Mouse (Mus musculus) embryo, embryonic 10 days (tissue): ENCODE results near the gene Sulf2.
A peak's percentile ranks its signal among the peaks of the same experiment; 100 is the strongest.

Source experiments
- DNase-seq: peaks from one replicate; pipeline ENCODE4 v3.0.0-alpha.2; 2015; ENCODE audit warnings: low spot score

Sulf2 gene

DNA sequence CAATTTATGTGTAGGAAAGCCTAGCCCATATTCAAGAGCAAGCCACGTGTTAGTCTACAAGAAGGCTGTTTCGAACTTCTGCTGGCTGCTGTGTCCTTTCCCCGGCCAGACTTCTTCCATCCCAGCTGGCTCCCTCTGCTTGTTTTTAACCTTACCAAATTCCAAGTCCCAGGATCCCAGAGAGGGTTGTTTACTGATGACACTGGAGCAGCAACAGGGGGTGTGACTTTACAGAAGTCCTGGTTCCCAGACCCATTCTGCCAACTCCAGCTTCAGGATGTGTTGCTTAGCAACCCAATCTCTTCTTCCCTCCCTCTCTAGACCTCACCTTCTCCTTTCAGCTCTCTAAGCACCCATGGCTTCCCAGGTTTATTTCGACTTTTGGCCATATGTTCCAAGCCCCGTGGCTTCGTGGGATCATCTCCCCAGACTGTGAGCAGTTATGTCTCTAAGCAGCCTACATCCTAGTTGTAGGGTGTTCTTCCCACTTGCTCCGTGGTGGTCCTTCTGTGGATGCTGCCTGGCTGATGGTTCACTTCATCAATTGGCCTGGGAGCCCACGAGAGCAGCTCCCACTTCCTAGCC, 20.2 kb upstream of the Sulf2 start:
- no peak for DNase-seq

DNA sequence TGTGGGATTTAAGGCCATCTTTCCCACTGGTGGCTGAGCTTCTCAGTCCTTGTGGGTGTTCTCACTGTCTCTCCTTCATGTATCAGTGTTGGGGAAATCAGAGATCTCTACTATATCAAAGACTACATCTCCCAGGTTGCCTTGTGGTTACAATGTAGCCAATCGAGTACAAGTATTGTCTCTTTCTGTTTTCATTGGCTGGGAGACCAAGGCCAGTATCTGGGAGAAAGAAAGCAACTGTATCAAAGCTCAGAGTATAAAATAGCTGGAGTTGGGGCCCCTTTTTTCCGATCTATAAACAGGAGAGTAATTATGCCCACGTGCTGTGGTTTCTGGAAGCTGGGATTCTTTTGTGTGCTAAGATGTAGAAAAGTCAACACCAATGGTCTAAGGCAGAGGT, 19.7 kb upstream of the Sulf2 start:
- DNase-seq = peak; percentile 64

DNA sequence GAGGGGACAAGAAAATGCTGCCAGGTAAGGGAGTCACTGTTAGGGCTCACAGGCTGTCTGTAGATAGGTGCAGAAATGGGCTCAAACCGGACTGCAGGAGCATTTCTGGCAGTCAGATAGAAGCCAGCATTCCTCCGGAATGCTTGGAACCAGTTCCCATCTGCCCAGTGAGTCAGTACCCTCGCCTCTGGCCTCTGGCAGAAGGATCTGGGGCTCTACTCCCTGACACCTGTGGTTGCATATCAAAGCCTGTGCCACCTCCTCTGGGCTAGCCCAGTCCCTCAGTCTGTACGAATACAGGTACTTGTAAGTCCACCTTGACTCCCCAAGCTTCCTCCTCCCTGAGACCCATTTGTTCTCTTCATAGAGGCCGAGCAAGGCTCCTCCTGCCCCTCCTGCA, 17.7 kb upstream of the Sulf2 start:
- DNase-seq = no peak

DNA sequence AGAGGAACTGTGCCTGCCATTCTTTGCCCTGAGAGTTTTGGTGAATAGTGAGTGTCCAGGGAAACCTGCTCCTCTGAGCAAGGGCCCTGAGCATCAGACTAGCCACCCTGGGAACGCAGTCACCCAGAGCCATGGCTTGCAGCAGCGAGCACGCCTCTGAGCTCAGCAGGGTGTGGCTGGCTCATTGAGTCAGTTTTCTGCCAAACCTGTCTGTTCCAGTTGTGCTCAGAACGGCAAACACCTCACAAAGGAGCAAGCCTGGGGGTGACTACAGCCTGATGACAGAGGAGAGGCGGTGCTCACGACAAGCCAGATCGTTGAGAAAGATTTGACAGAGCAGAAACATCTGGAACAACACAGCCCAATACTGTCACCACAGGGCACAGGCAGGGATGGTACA, 14.7 kb upstream of the Sulf2 start:
- DNase-seq = no peak

DNA sequence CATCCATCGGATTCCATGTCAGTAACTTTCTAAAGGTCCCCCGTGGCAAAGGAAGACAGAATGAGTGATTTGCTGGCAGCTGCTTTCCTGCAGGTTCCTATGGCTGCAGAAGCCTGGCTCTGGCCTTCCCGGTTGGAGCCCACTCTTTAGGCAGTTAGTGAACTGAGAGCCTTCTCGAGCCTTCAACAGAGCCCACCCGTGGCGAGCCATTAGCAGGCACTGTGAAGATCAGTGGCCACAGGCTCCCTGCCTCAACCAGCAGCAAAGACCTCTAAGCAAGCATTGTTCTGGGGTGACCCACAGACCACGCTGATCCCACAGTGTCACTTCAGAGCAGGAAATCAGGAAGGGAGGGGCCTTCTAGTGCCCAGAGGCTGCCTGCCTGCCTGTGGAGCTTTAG, 13.4 kb upstream of the Sulf2 start:
- DNase-seq = peak; percentile 69

DNA sequence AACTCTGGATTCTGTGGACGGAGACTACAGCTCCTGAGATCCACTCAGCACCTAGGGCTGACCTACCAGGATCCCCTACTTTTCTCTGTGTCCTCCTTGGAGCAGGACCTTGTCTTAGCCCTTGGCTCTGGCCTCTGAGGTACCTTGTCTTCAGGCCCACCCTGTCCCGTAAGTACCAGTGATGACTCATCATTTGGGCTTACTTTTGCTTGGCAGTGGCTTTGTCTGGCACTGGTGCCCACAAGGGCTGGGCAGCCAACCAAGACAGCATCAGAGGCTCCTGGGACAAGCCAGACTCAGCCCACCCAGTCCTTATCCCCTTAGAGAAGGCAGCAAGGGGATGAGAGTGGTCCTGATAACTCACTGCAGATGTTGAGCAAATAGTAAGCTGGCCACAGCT, 11.9 kb upstream of the Sulf2 start:
- DNase-seq = no peak

DNA sequence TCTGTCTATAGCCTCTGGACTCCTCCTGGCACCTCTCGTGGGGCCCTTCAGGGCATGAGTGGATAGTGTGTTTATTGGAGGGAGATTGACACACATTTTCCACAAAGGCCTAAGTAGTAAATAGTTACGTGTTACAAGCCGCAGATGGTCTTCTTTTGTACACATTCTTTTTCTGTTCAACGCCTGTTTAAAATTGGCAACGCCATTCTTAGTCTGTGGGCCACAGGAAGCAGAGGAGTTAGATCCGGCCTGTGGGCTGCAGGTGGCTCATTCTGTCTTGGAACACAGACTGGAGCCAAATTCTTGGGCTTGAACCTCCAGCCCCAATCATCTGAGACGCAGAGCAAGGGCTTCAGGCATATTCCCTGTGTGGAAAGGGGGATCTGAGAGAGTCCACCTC, 9.9 kb upstream of the Sulf2 start:
- no peak for DNase-seq

DNA sequence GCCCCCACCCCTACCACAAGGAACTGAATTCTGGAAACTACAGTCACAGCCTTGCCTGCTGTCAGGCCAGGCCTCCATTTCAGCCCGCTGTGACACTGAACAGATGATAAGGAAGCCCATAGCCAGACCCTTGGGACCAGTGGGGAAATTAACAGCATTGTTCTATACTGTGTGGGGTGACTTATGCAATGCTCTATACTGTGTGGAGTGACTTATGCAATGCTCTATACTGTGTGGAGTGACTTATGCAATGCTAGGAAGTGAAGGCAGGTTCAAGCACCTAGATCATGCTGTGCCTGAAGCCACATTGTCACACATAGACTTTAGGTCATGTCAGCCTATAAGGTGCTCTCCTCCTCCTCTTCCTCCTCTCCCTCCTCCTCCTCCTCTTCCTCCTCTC, 9.1 kb upstream of the Sulf2 start:
- no peak for DNase-seq

DNA sequence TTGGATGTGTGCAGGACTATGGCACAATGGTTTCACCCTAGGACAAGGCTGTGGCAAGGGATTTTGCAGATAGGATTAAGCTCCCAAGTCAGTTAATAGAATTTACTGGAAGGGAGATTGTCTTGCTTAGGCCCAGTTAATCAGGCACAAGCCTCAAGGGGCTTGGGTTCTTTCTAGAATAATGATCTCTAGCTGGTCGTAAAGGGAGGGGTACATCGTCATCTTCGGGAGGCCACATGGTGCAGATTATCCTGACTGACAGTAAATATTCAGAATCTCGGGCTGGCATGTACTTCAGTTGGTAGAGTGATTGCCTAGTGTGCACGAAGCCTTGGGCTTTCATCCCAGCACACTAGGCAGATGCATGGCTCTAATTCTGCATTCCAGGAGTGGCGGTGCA, 8.5 kb upstream of the Sulf2 start:
- DNase-seq = no peak

DNA sequence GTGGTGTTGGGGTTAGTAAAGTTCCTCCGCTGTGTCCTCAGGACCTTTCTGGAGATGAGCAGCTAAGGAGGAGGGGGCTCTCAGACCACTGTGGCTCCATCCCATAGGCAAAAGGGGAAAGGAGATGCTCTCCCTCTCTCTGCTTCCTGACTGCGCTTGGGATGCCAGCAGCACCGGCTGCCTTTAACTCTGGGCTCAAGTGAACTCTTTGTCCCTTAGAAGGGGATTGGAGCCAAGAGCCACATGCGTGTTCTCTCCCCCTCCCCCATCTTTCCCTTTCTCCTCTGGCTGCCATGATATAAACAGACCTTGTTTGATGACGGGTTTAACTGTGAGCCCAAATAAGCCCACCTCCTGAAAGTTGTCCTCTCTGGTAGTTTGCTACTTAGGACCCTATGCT, 7.8 kb upstream of the Sulf2 start:
- DNase-seq = no peak

DNA sequence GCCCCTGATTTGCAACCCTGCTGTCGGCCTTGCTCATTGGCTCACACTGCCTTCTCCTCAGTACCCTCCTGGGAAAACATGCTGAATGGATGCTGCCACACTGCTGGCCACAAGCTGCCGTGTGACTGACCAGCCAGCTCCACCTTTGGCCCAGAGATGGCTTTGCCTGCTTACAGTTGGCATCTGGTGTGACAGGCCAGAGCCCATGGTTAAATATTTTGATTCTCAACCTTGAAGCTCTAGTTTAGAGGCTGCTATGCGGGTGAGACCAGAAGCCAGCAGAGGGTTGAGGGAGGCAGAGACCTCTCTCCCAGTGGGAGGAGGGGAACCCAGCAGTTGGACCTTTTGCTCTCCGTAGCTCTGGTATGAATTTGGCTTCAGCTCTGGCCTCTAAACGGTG, 6.7 kb upstream of the Sulf2 start:
- DNase-seq = no peak

DNA sequence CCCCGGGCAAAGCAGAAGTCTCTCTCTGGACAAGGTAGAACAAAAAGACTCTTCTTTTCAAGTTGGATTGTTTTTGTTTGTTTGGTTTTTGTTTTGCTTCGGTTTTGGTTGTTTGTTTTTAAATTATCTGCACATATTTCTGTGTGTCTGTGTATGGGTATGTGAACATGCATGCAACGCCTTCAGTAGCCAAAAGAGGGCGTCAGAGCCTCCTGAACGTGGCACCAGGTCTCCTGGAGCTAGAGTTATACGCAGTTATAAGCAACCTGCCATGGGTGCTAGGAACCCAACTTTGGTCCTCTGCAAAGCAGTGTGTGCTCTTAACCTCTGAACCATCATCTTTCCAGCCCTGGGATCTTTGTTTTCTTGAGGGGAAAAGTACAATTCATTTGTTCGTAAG, 3.8 kb upstream of the Sulf2 start:
- DNase-seq = no peak

DNA sequence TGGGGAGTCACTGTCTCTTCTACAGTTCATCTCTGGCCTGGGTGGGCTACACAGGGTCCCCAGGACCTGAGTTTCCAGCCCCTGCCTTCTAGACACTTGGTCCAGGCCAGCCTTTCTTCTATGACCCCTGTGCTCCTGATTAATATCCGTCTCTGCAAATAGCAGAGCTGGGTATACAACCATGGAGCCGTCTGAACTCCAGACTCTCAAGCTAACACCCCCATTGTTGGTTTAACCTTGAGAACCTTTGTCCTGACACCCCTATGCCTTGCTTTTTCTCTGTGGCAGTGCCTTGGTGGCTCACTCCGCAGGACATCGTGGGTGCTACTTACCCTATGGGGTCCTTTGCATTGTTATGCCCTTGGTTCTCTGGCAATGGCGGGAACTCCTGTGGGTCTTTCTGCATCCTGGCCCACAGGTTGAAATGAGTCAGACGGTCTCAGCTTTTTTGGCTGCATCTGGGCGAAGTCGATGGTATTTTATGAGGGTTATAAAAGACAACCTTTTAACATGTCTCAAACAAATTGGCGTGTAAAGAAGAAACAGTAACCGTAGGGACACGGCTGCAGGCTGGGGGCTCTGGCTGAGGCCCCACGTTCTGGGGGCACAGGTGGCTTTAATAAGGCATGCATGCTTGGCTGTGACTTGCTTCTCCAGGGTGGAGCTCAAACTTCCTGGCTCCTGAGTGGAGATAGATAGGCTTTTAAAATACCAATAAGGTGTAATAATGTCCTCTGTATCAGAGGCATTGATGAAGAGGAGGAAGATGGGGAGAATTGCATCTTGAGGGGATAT, 2.5 kb upstream of the Sulf2 start:
- no peak for DNase-seq

DNA sequence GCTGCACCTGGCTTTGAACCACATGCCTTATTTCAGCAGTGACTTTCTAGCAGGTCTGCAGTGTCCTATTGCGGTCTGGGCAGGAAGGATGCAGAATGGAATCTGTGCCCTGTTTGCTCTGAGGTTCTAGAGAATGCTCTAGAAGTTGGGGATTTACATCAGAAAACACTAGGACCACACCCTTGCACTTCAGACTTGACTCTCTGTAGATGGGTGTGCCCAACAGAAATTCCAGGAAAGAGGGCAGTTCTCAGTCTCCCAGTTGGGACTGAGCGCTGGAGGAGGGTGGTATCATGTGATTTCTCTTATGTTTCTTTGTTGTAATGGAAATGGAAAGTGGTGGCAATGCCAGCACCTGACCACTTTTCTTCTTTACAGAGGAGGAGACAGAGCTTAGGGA, 1.7 kb upstream of the Sulf2 start:
- DNase-seq = no peak

DNA sequence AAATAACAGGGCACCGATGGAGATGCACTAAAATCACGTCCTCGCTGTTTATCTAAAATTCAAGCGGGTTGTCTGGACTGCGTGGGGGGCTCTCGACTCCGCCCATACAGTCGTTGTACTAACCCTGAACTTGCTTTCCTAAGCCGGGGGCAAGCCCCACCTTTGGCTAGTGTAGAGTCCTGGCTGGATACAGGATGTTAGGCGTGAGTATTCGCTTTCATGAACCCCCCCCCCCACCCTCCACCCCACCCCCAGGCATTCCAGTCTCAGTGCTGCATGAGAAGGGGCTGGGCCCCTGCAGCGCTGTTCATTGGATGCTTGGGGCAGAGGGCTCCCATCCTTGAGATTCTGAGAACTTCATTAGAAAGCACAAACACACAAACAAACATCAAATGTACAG, 659 bp upstream of the Sulf2 start:
- DNase-seq = peak; percentile 9

DNA sequence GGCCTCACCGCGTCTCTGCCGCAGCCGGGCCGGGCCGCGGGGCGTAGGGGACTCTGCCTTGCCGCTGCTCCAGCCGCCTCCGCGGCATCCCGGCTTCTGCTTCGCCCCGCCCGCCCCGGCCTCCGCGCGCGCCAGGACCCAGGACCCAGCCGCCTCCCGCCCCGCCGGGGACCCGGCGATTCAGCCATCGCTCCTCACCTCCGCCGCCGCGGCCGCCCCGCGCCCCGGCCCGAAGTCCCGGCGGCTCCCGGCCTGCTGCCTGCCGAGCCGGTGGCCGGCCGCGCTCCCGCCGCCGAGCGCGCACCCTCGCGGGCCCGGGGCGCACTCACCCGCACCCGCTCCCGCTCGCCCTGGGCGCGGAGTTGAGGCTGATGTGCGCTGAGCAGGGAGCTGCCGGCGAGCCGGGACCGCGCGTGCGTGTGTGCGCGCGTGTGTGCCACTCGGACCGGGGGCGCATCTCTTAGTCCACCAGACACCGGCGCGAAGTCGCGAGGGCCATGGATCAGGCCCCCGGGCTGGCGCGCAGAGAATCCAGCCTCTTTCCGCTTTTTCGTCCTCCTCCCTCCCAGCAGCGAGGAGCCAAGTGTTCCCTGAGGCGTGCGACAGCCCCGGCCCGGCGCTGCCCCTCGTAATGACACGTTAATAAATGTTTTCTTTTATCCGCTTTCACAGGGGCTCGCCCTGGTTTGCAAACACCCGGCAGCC, 562 bp downstream of the Sulf2 start:
- DNase-seq = peak; percentile 75

DNA sequence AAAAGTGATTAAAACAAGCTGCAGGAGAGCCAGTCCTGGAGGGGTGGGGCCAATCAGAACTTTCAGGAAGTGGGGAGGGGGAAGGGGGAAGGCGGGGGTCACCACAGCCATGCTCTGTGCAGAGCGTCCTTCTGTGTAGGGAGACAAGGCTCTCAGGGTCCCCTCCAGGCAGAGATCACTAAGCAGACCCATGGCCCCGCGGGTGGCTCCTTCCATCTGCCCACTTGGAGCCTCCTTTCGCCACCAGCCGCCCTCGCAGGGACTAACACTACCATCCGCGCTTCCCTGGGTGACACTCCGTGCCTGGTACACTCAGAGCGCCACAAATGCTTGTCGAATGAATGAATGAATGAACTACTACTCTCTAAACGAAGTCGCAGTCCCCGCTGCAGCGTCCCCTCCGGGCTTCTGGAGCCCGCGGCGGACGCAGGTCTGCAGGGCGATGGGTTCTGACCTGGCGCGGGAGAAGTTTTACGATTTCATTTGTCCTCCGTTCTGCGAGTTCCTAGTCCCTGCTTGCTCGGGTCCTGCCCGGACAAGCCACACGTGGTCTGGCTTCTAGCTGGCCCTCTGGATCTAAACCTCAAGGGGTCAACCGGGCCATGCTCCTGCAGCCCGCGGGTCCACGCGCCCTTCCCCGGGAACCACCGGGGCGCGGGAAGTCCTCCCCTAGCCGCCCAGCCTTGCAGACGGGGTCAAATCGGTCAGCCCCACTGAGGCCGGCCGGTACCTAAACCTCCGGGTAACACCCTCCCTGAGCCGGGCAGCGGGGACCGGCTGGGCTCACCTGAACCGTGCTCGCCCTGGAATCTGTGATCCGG, 1.4 kb downstream of the Sulf2 start:
- peak; percentile 64 for DNase-seq

DNA sequence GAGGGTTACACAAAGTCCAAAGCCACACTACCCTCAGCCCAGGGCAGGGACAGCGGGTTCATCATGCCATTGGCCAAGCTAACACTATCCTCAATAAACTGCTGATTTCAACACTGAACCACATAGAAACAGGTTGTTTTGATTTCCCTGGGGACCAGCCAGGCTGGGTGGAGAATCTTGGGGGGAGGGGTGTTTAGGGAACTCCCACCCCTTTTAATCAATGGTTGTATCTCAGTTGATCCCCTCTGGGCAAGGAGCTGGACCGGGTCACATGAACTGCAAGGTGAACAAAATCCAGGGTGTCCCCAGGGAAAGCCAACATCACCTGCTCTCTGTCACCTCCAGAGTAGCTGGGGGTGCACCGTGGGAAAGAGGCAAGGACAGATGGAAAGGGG, 2.1 kb downstream of the Sulf2 start:
- DNase-seq = no peak

DNA sequence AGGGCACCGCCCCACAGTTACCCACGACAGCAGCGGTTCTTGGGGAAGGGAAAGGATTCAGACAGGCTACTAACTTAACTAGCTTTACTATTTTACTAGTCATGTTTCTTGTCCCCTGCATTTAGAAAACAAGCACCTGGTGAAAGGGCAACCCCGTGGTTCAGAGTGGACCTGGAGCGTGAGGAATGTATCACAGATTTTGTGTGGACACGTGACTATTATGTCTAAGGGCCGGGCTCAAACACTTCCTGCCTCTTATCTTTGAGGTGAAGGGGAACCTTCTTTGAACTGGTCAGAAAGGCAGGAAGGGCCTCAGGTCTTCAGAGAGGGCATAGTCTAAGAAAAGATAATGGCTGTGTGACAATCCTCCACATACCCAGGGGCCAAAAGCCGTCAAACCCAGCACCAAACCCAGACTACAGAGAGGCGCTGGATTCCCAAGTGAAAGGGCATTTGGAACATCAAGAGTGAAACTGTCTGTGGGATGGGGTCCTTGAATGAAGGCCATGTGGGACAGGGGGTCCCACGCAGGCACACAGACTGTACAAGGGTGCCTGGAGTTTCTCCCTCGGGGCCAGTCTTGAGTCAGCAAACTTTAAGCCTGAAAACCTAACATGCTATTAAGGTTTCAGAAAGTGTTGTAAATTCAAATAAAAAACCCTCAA, 2.6 kb downstream of the Sulf2 start:
- DNase-seq = no peak

DNA sequence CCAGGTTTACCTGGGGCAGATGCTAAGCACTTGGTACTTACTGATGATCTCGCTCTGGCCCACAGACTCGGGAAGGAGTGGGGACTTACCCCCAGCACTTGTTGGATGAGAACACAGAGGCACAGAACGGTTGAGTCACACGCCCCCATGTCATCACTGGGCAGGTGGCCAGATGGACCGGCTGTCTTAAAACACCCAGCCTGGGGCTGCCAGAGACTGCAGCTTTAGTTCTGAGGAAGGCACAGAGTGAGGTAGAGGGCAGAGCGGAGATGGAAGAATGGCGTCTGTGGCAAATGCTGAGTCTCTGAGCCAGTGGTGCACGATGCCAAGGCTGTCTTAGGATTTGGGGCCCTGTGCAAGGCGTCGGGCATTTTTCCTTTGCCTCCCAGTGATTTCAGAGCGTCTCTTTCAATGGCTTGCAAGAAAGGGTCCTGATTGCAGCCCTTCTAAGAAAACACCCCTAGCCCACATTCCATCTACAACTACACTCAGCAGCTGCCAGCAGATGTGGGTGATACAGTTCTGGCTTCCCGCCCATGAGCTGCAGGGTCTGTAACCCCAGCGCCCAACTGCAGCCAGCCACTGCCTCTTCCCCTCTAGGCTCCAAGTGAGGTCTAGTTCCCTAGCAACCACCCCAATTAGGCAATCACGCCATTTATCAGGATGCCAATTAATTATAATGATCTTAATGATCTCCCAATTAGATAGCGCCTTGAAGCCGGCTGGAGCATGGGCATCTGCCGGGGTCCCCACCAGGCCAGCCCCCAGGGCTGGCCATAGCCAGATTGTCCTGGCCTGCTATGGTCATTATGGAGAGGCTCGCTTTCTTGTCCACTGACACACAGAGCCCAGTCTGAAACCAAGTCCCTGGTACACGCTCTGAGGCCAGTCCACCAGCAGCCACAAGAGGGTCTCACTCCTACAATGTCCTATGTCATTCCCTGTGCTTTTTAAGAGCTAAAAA, 3.7 kb downstream of the Sulf2 start:
- DNase-seq = peak; percentile 54

DNA sequence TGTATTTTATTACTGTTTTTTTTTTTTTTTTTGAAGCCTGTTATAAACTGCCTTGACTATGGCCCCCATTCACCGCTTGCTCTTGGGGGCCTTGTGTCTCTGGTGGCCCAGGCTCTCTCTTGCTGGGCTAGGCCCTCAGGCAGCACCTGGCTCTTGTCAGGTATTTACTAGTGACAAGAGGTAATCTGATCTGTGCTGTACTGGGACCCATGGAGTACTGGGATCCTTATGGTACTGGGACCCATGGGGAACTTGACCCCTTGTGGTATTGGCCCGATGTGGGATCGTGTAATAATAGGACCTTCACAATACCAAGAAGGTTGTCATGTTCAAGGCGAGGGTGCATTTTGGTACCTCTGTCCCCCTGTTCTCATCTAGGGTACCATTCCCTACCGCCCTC, 4.9 kb downstream of the Sulf2 start:
- DNase-seq = no peak
